Mouse (Mus musculus): ENCODE results near the gene Nfu1.
"Not testable (repeated sequence)": the region's sequence is repeated elsewhere in the genome, so short reads cannot be mapped to it uniquely, and the experiment has no call there.

Gene Nfu1

DNA sequence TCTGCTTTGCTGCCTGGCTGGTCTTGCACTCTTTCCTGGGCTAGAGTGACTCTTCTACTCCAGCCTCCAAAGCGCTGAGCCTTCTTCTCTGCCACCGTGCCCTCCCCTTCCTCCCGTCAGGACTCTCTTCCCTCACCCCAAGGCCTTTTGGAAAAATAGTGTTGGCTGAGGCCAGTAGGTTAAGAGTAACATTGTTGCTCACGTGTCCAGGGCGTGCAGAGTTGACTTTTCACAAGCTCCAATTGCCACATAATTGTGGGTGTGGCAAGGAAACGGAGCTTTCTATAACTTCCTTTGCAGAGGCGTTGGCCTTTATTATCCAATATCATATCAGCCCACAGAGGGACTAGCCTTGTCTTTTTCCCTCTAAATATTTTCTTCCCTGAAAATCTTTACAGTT lies 17.9 kb downstream of the Nfu1 start:
- DNase-seq (ENCODE audit: low read depth): no peak

- DNase-seq (ENCODE audit: low read depth): no peak
These were observed 19.8 kb downstream of the Nfu1 start for GRCm38 (mm10) chr6:87028881-87029280.

GRCm38 (mm10) chr6:87031310-87031709 lies 22.3 kb downstream of the Nfu1 start:
- not testable (repeated sequence) for DNase-seq (ENCODE audit: low read depth)

GRCm38 (mm10) chr6:87032401-87032800 lies 23.4 kb downstream of the Nfu1 start:
- no peak for DNase-seq (ENCODE audit: low read depth)

GRCm38 (mm10) chr6:87034395-87034794 lies 25.4 kb downstream of the Nfu1 start:
- no peak for DNase-seq (ENCODE audit: low read depth)

DNA sequence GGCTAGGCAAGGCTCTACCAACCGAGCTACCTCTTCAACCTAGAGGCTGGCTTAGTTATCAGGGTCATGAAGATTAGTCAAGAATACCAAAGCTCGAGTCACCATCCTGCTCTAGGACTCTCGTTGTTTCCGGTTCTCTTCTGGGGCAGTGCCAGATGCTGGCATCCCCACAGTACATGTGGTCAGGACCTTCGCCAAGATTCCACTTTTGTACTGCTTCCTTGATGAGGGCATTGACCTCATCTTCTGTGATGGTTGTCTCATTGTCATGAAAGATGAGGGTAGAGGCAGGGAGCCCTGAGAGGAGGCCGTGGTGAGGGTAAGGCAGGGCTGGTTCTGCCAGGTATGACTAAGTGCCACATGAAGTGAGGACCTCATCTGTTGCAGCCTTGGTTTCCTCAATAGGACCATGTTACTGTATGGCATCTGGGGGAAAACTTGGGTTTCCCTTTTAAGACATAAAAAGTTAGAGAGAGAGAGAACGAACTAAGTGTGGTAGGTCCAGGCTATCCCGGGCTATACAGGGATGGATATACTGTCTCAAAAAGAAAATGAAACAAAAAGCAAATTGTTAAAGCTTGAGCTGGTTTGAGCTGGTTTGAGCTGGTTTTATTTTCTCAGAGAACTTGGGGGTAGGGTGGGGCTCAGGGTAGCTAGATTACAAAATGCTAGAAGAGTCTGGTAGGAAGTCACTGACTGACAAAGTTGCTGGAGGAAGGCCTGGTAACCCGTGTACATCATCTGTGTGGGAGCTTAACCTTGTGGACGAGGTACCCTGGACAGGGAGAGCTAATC lies 29.0 kb downstream of the Nfu1 start:
- peak; percentile 61 for DNase-seq (ENCODE audit: low read depth)

DNA sequence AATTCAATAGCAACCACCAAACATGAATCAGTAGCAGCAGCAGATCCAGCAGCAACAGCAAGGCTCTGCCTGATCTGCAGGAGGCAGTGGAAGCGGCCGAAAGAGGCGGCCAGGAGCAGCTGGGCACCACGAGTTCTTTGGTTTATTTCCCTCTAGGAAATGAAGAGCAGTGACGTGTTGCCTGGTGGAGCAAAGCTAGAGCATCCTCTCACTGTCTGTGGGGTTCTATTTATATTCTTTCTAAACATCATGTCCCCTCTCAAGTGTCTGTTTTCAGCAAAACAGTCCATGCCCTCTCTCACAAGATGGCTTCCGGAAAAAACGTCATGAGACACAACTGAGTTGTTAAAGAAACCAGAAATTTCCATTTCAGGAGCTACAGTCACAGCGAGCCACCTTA lies 30.1 kb downstream of the Nfu1 start:
- DNase-seq (ENCODE audit: low read depth): no peak

DNA sequence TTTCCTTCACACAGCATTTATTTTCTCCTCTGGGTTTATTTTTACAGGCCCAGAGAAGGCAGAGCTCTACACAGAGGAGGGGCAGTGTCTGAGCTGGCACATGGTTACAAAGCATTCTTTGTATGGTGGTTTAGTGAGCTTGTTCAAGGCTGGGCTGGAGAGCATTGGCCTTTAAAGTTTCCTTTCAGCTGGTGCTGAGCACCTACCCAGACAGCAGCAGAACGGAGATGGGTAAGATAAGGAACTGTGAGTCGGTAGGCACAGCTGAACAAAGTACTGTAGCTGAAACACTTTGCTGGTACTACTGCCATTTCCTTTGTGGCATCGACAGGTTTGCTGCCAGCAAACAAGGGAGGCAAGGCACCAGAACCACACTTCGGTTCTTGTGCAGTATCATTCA lies 31.9 kb downstream of the Nfu1 start:
- peak; percentile 85 for DNase-seq (ENCODE audit: low read depth)

GRCm38 (mm10) chr6:87041431-87041830 lies 32.4 kb downstream of the Nfu1 start:
- DNase-seq (ENCODE audit: low read depth): no peak

DNA sequence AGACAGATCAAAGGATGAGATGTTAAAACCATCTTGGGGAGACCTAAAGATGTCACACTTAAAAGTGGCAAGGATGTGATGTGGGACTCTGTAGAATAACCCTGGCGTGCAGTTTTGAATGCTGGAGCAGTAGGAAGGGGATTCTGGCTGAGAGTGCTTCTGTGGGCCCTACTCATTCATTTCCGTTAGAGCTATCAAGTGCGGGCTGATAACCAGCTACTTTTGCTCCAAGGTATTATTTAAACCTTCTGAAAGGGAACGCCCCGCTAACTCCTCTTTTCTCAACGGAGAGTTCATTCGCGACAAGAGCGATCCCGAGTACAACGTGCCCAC lies 32.9 kb downstream of the Nfu1 start:
- no peak for DNase-seq (ENCODE audit: low read depth)

GRCm38 (mm10) chr6:87042337-87043130 lies 33.5 kb downstream of the Nfu1 start, which contains the start of gene Gfpt1:
Gene Gfpt1, plus strand, starts transcription at chr6:87042846.
- peak; percentile 96 for DNase-seq (ENCODE audit: low read depth)

DNA sequence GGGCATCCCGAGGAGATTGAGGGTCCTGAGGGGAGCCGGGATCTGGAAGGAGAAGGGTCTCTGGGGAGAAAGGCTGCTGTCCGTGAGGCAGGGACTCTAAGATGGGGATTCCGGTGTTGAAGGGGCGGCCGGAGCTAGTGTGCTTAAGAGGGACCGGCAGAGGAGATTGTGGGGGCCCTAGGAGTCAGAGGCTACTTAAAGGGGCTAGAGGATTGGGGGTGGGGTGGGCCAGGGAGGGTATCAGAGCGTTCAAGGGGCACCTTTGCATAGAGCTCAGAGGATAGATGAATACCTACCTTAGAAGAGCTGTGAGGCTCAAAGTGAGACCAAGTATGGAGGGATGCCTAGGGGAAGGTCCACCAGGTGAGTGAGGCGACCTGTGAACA lies 34.1 kb downstream of the Nfu1 start:
- no peak for DNase-seq (ENCODE audit: low read depth)

GRCm38 (mm10) chr6:87044895-87045294 lies 35.9 kb downstream of the Nfu1 start:
- DNase-seq (ENCODE audit: low read depth): no peak

DNA sequence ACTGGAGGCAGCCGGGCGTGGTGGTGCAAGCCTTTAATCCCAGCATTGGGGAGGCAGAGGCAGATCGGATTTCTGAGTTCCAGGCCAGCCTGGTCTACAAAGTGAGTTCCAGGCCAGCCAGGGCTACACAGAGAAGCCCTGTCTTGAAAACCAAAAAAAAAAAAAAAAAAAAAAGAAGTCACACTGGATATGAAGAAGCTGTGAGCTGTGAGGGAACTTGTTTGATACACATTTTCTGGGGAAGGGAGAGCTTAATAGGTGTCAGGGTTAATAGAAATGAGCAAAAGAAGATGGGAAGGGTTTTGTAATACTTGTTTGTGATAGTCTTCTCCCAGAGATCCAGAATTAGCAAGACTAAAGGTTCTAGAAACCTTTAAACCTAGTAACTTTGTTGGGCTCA lies 36.5 kb downstream of the Nfu1 start:
- no peak for DNase-seq (ENCODE audit: low read depth)

GRCm38 (mm10) chr6:87048712-87049111 lies 39.7 kb downstream of the Nfu1 start:
- not testable (repeated sequence) for DNase-seq (ENCODE audit: low read depth)

DNA sequence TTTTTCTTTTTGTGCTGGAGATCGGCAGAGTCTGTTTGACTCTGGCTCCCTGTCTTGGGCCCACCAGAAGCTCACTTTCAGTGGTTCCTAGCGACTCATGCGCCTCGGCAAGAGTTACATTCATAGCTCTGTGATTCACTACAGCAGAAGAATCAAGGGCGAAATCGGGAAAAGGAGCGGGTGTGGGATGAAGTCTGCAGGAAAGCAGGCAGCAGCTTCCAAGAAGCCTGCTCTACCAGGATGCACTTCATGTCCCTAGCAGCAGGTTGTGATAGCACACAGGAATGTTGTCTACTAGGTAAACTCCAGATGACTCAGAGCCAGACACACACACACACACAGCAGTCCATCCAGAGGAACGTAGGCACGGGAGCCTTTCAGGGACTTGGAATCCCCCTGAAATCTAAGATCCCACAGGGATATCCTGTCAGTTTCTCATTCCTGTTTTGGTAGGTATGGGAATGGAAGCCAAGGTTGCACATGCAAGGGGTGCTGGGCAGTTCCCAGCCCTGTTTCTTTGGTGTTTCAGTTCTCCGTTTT lies 42.9 kb downstream of the Nfu1 start:
- DNase-seq (ENCODE audit: low read depth): no peak

DNA sequence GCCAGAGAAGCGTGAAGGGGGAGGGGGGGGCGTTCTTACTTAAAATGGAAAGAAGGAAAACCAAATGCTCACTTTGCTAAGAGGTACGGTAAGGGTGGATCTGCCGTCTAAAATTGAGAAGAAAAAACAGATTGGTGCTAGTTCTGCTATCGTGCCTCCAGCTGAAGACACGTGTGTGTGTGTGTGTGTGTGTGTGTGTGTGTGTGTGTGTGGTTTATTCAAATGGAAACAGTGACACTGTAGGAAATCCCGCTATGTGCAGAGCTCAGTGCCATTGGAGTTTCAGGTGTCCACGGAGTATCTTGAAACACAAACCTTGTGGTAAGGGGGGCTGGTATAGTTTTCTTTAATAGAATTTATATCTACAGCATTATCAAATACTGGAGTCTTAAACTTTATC lies 45.2 kb downstream of the Nfu1 start:
- DNase-seq (ENCODE audit: low read depth): no peak

- DNase-seq (ENCODE audit: low read depth): no peak
These were observed 50.7 kb downstream of the Nfu1 start for GRCm38 (mm10) chr6:87059754-87060153.

- DNase-seq (ENCODE audit: low read depth): no peak
These were observed 54.5 kb downstream of the Nfu1 start for GRCm38 (mm10) chr6:87063586-87063985.

DNA sequence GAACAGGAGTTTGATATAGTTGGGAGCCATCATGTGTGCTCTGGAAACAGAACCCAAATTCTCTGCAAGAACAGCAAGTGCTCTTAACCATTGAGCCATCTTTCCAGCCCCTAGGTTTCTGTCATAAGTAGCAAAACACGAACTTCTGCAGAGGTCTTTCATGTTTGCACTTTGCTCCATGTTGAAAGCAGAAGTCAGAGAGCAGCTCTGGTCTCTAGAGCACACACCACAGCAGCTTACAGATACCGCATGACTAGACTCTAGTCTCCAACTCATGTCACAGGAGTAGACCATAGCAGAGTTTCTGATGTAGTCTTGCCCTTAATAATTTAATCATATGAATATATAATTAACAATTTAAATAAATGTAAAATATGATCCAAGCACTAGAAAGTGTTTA lies 59.2 kb downstream of the Nfu1 start:
- no peak for DNase-seq (ENCODE audit: low read depth)

- no peak for DNase-seq (ENCODE audit: low read depth)
These were observed 60.3 kb downstream of the Nfu1 start for GRCm38 (mm10) chr6:87069195-87069900.

DNA sequence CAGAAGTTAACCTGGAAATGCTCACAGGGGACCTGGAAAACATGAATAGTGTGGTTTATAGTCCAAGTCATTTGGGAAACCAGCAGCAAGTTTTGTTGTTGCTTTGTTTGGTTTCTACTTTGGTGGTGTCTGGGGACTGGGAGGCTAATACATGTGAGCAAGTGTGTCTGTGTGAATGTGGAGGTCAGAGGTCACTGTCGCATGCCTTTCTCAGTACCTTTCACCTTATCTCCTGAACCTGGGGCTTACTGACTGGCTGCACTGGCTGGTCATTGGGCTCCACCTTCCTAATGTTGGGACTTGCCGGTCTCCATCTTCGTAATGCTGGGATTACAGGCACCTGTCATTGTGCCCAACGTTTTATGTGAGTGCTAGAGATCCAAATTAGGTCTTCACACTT lies 61.6 kb downstream of the Nfu1 start:
- no peak for DNase-seq (ENCODE audit: low read depth)

DNA sequence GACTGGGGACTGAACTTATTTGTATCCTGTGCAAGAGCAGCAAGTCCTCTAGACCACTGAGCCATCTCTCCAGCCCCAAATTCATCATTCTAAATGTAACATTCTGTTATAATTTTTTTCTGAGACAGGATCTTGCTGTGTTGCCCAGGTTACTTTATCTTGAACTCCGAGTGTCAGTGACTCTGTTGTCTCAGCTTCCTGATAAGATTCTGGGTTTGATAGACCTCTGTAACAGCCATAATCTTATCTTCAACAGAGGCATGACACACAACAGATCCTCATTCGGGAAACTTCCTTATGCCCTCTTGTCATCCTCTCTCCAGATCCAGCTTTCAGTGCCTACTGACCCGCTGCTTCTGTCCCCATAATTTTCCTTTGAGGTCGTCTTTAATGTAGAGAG lies 63.7 kb downstream of the Nfu1 start:
- DNase-seq (ENCODE audit: low read depth): no peak

Data from naive thymus-derived CD4-positive, alpha-beta T cell, adult 2 months (primary cell).